Mouse (Mus musculus): ENCODE measurements around the gene Sohlh1.

The Sohlh1 gene

GRCm38 (mm10) chr2:25847226-25847625, at the start of gene Sohlh1:
Gene Sohlh1 (minus strand): TSS chr2:25847248.
- in situ Hi-C loops (cut with MboI; ENCODE audit: unreplicated experiment in 2 of 2): loop anchor here (5.0 to 25.0 kb wide), 4 partner anchors 65 to 715 kb away; partner anchors contain the start of gene Ubac1 (in 1 of the 2)

- in situ Hi-C loops (cut with MboI; ENCODE audit: unreplicated experiment in 2 of 2): no loop called here
These were observed 45.4 kb upstream of the Sohlh1 start for GRCm38 (mm10) chr2:25892440-25892839.

GRCm38 (mm10) chr2:25888144-25888543, 41.1 kb upstream of the Sohlh1 start:
- in situ Hi-C loops (cut with MboI; ENCODE audit: unreplicated experiment in 2 of 2): no loop called here

GRCm38 (mm10) chr2:25887226-25887625, 40.2 kb upstream of the Sohlh1 start:
- in situ Hi-C loops (cut with MboI; ENCODE audit: unreplicated experiment in 2 of 2): no loop called here

- in situ Hi-C loops (cut with MboI; ENCODE audit: unreplicated experiment in 2 of 2): no loop called here
These were observed 37.7 kb upstream of the Sohlh1 start for GRCm38 (mm10) chr2:25884756-25885155.

GRCm38 (mm10) chr2:25882276-25882675, 35.2 kb upstream of the Sohlh1 start:
- in situ Hi-C loops (cut with MboI; ENCODE audit: unreplicated experiment in 2 of 2): no loop called here

GRCm38 (mm10) chr2:25879061-25879460, 32.0 kb upstream of the Sohlh1 start:
- in situ Hi-C loops (cut with MboI; ENCODE audit: unreplicated experiment in 2 of 2): no loop called here

GRCm38 (mm10) chr2:25878516-25878915, 31.5 kb upstream of the Sohlh1 start:
- in situ Hi-C loops (cut with MboI; ENCODE audit: unreplicated experiment in 2 of 2): no loop called here

GRCm38 (mm10) chr2:25877736-25878268, 30.8 kb upstream of the Sohlh1 start:
- in situ Hi-C loops (cut with MboI; ENCODE audit: unreplicated experiment in 2 of 2): no loop called here

GRCm38 (mm10) chr2:25877250-25877735, 30.2 kb upstream of the Sohlh1 start:
- in situ Hi-C loops (cut with MboI; ENCODE audit: unreplicated experiment in 2 of 2): no loop called here

GRCm38 (mm10) chr2:25866656-25867055, 19.6 kb upstream of the Sohlh1 start:
- in situ Hi-C loops (cut with MboI; ENCODE audit: unreplicated experiment in 2 of 2): no loop called here

GRCm38 (mm10) chr2:25865412-25865811, 18.4 kb upstream of the Sohlh1 start:
- in situ Hi-C loops (cut with MboI; ENCODE audit: unreplicated experiment in 2 of 2): no loop called here

GRCm38 (mm10) chr2:25864230-25864629, 17.2 kb upstream of the Sohlh1 start:
- in situ Hi-C loops (cut with MboI; ENCODE audit: unreplicated experiment in 2 of 2): no loop called here

- in situ Hi-C loops (cut with MboI; ENCODE audit: unreplicated experiment in 2 of 2): no loop called here
These were observed 16.5 kb upstream of the Sohlh1 start, which contains the start of gene Kcnt1 for GRCm38 (mm10) chr2:25863337-25864131. Gene Kcnt1 (plus strand): TSS chr2:25863734.

- in situ Hi-C loops (cut with MboI; ENCODE audit: unreplicated experiment in 2 of 2): no loop called here
These were observed 15.7 kb upstream of the Sohlh1 start for GRCm38 (mm10) chr2:25862696-25863270.

- in situ Hi-C loops (cut with MboI; ENCODE audit: unreplicated experiment in 2 of 2): no loop called here
These were observed 15.0 kb upstream of the Sohlh1 start for GRCm38 (mm10) chr2:25862038-25862437.

- in situ Hi-C loops (cut with MboI; ENCODE audit: unreplicated experiment in 2 of 2): loop anchor here in 1 of 2 experiments (10.0 kb wide), 1 partner anchor 165 kb away; the partner anchor contains the start of gene Ubac1
These were observed 12.8 kb upstream of the Sohlh1 start for GRCm38 (mm10) chr2:25859891-25860290.

GRCm38 (mm10) chr2:25853998-25854397, 7.0 kb upstream of the Sohlh1 start:
- in situ Hi-C loops (cut with MboI; ENCODE audit: unreplicated experiment in 2 of 2): loop anchor here in 1 of 2 experiments (5.0 to 10.0 kb wide), 2 partner anchors 58 to 171 kb away; partner anchors contain the start of gene Ubac1

- in situ Hi-C loops (cut with MboI; ENCODE audit: unreplicated experiment in 2 of 2): loop anchor here in 1 of 2 experiments (5.0 to 10.0 kb wide), 2 partner anchors 60 to 172 kb away; partner anchors contain the start of gene Ubac1
These were observed 5.6 kb upstream of the Sohlh1 start for GRCm38 (mm10) chr2:25852626-25853025.

- in situ Hi-C loops (cut with MboI; ENCODE audit: unreplicated experiment in 2 of 2): loop anchor here in 1 of 2 experiments (5.0 to 10.0 kb wide), 2 partner anchors 62 to 174 kb away; partner anchors contain the start of gene Ubac1
These were observed 3.3 kb upstream of the Sohlh1 start for GRCm38 (mm10) chr2:25850330-25850729.

GRCm38 (mm10) chr2:25846516-25846915, 532 bp downstream of the Sohlh1 start:
- in situ Hi-C loops (cut with MboI; ENCODE audit: unreplicated experiment in 2 of 2): loop anchor here (5.0 to 25.0 kb wide), 4 partner anchors 66 to 716 kb away; partner anchors contain the start of gene Ubac1 (in 1 of the 2)
